Mouse (Mus musculus): ENCODE results near the gene Zmat5. TPM values are rescaled to one million over a fixed set of nuclear protein-coding genes. Genes with fewer than 3 reads are reported as not detected.

The Zmat5 gene
- 36.5 TPM for total RNA-seq (2023)

DNA sequence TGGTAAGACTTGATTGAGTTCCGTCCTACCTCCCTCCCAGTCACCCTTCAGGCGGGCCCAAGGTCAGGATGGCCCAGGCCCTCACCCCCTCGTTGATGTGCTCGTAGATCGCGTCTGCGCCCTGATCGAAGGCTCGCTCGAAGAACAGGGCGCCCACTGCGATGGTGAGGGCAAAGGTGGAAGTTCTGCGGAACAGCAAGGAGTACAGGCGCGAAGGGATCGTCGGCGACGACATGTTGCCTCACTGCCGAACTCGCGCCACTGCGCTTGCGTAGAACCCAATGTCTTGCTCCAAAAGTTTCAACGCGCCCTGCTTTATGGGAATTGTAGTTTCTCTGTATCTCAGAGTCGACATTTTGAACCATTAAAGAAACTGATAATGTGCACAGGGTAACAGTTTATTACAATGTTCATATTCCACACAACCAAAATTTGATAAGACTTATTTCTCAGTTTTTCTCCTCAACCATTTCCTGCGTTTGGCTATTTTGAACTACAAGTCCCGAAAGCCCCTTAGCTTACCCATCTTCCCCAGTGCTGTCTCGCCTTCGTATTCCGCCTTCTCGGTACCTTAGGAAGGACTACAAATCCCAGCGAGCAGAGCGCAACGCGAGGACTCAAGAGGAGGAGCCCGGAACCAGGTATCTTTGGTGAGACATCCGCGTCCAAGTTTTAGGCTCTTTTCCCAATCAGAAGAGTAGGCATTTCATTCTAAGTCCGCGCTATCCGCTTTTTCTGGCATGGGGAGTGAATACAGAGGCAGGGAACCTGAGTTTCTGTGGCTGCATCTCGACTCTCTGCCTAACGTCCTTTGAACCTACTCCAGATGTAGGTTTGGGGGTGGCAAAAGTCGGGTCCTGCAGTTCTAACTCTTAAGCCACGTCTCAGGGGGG is at the start of gene Zmat5, which contains the start of gene Uqcr10:
Gene Zmat5, plus strand, starts transcription at position 607 of the 893 bp plus-strand sequence.
Gene Uqcr10, minus strand, starts transcription at position 271 of the 893 bp plus-strand sequence.

DNA sequence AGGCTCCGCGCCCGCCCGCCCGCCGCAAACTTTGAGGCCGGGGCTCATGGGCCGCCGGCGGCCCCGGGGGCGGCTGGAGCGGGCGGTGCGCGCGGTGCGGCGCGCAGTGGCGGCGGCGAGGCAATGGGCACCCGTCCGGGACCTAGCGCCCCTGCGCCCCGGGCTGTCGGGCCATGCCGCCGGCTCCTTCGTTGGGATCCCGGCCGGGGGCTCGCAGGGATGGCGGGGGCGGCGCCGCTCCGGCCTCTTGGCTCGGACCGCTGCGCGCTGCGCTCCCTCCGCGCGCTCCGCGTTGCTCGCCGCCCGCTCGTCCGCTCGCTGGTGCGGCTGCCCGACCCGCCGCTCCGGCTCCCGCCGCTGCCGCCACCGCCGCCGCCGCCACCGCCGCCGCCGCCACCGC is 42.3 kb downstream of the Zmat5 start, which contains the start of gene Cabp7:
Gene Cabp7, minus strand, starts transcription at position 46 of the 400 bp plus-strand sequence.

Other genes starting within 250 kb of the Zmat5 start
- 97.9 TPM for gene Mtmr3, start 109.8 kb upstream of the Zmat5 start, total RNA-seq (2023)
- gene Gm11032, start 84.6 kb upstream of the Zmat5 start, total RNA-seq (2023), result not detected
- gene Ascc2, start 66.9 kb upstream of the Zmat5 start, total RNA-seq (2023), result 33.2 TPM
- gene Uqcr10, start 336 bp upstream of the Zmat5 start, total RNA-seq (2023), result 128 TPM
- gene Cabp7, start 42.1 kb downstream of the Zmat5 start, total RNA-seq (2023), result not detected
- gene Nf2, start 144.9 kb downstream of the Zmat5 start, total RNA-seq (2023), result 49.0 TPM
- 19.6 TPM for gene Nipsnap1, start 169.3 kb downstream of the Zmat5 start, total RNA-seq (2023)
- 43.2 TPM for gene Thoc5, start 190.6 kb downstream of the Zmat5 start, total RNA-seq (2023)
- gene Nefh, start 243.4 kb downstream of the Zmat5 start, total RNA-seq (2023), result 1.9 TPM

Measured in CD4-positive naive resting alpha-beta T cell, adult 57 days (primary cell).